Mouse (Mus musculus) hindbrain, embryonic 11.5 days (tissue): ENCODE results near the gene Tmem86a. TPM values are rescaled to one million over a fixed set of nuclear protein-coding genes. Genes with fewer than 3 reads are reported as not detected.

Experiments
- ATAC-seq: fragments of 200-750 bp; cut with Nextera tagmentation; 2 replicates; pipeline ENCODE4 v1.8.0; 2017; ENCODE audit warnings: mild to moderate bottlenecking, moderate TSS enrichment, moderate library complexity; ENCODE audit not compliant: low FRiP score
- DNase-seq: peaks from one replicate; pipeline ENCODE4 v3.0.0-alpha.2; 2015; ENCODE audit warnings: low spot score
- H3K27ac ChIP-seq: fragments of 300-500 bp; sonication (generic); 2 replicates; pipeline ENCODE4 v1.5.1; 2014; ENCODE audit warnings: mild to moderate bottlenecking, low read depth, low read length
- H3K27me3 ChIP-seq: fragments of 300-500 bp; sonication (generic); 2 replicates; pipeline ENCODE4 v1.6.1; 2014; ENCODE audit warnings: mild to moderate bottlenecking, low read length, moderate library complexity, mixed read lengths; ENCODE audit not compliant: control insufficient read depth, insufficient read depth
- H3K36me3 ChIP-seq: fragments of 300-500 bp; sonication (generic); 2 replicates; pipeline ENCODE4 v1.6.1; 2014; ENCODE audit warnings: mild to moderate bottlenecking, low read length, moderate library complexity, mixed read lengths; ENCODE audit not compliant: control insufficient read depth, insufficient read depth
- H3K4me1 ChIP-seq: fragments of 300-500 bp; sonication (generic); replicated peaks from 2 replicates; pipeline ENCODE4 v1.6.1; 2014; ENCODE audit warnings: low read length, mixed read lengths; ENCODE audit not compliant: control insufficient read depth, insufficient read depth
- H3K4me2 ChIP-seq: fragments of 300-500 bp; sonication (generic); replicated peaks from 2 replicates; pipeline ENCODE4 v1.6.1; 2014; ENCODE audit warnings: mild to moderate bottlenecking, low read depth, low read length
- H3K4me3 ChIP-seq: fragments of 300-500 bp; sonication (generic); 2 replicates; pipeline ENCODE4 v1.5.1; 2014; ENCODE audit warnings: low read depth, low read length
- H3K9ac ChIP-seq: fragments of 300-500 bp; sonication (generic); 2 replicates; pipeline ENCODE4 v1.6.1; 2014; ENCODE audit warnings: low read depth, low read length
- H3K9me3 ChIP-seq: fragments of 300-500 bp; sonication (generic); 2 replicates; pipeline ENCODE4 v1.6.1; 2016; ENCODE audit warnings: low read length; ENCODE audit not compliant: control insufficient read depth
- WGBS: fragments of 180-500 bp; shearing (Covaris S2); extraction: QIAGEN DNeasy Blood & Tissue Kit; methylation state at CpG from one replicate; pipeline ENCODE4 v1.1.7; 2014; 5-methylcytosine and 5-hydroxymethylcytosine counted together
- polyA plus RNA-seq: library from polyadenylated mRNA; unstranded; fragments of >200 nt; fragmentation: Nextera tagmentation; extraction: Ambion mirVana; gene quantifications from 2 replicates; pipeline ENCODE4 v1.2.1, GENCODE M21; 2014

Tmem86a gene
- polyA plus RNA-seq, 1 experiment from 2014 or later = 8.7 TPM

- Histone ChIP-seq H3K9ac (no peak overlapping the region), H3K9me3 (no peaks in the 10 kb centered on the region), H3K27ac (no peak overlapping the region), H3K4me2 (no peak overlapping the region), H3K4me1 (peaks cover 3% of the 10 kb centered on the region; the same call in 1 of the 2 replicates), H3K4me3 (no peak overlapping the region), H3K36me3 (no peaks in the 10 kb centered on the region), H3K27me3 (no peaks in the 10 kb centered on the region)
- DNase-seq (no peak), ATAC-seq (no peak)
- 85% methylated on average over 9 of the region's 9 CpGs for WGBS
Observed at GRCm38 (mm10) chr7:47055744-47056143, 5.3 kb downstream of the Tmem86a start.

- Histone ChIP-seq H3K4me1 (peaks cover under 1% of the 10 kb centered on the region; the same call in 1 of the 2 replicates), H3K9ac (no peak overlapping the region), H3K4me3 (no peak overlapping the region), H3K9me3 (no peaks in the 10 kb centered on the region), H3K27ac (no peak overlapping the region), H3K36me3 (no peaks in the 10 kb centered on the region), H3K4me2 (no peak overlapping the region), H3K27me3 (no peaks in the 10 kb centered on the region)
- ATAC-seq = no peak
- WGBS = 83% methylated on average over 4 of the region's 4 CpGs
- no peak for DNase-seq
Observed at GRCm38 (mm10) chr7:47056273-47056672, 5.9 kb downstream of the Tmem86a start.

- 88% methylated on average over 7 of the region's 7 CpGs for WGBS
- Histone ChIP-seq H3K9ac (no peak overlapping the region), H3K27ac (no peak overlapping the region), H3K36me3 (no peaks in the 10 kb centered on the region), H3K9me3 (no peaks in the 10 kb centered on the region), H3K4me1 (no peaks in the 10 kb centered on the region), H3K4me2 (no peak overlapping the region), H3K27me3 (no peaks in the 10 kb centered on the region), H3K4me3 (no peak overlapping the region)
- no peak for ATAC-seq
- no peak for DNase-seq
Observed at GRCm38 (mm10) chr7:47059339-47059738, 8.9 kb downstream of the Tmem86a start.

GRCm38 (mm10) chr7:47061560-47061959 is 11.2 kb downstream of the Tmem86a start:
- 85% methylated on average over 5 of the region's 5 CpGs for WGBS
- no peak for DNase-seq

GRCm38 (mm10) chr7:47066942-47067341 is 16.5 kb downstream of the Tmem86a start:
- H3K27me3 ChIP-seq = no peaks in the 10 kb centered on the region
- H3K9me3 ChIP-seq = no peaks in the 10 kb centered on the region
- H3K4me3 ChIP-seq = no peak overlapping the region
- no peak for DNase-seq
- H3K27ac ChIP-seq = no peak overlapping the region
- ATAC-seq = no peak
- 86% methylated on average over 3 of the region's 3 CpGs for WGBS
- no peaks in the 10 kb centered on the region for H3K36me3 ChIP-seq
- H3K4me1 ChIP-seq = no peaks in the 10 kb centered on the region
- H3K9ac ChIP-seq = no peak overlapping the region
- no peak overlapping the region for H3K4me2 ChIP-seq

More at GRCm38 (mm10) chr7:47061560-47061959, 11.2 kb downstream of the Tmem86a start:
- no peaks in the 10 kb centered on the region for H3K36me3 ChIP-seq
- no peaks in the 10 kb centered on the region for H3K4me1 ChIP-seq
- ATAC-seq = no peak
- H3K4me3 ChIP-seq = no peak overlapping the region
- H3K9me3 ChIP-seq = no peaks in the 10 kb centered on the region
- no peak overlapping the region for H3K9ac ChIP-seq
- no peak overlapping the region for H3K4me2 ChIP-seq
- no peaks in the 10 kb centered on the region for H3K27me3 ChIP-seq
- H3K27ac ChIP-seq = no peak overlapping the region

- Histone ChIP-seq H3K27ac (no peak overlapping the region), H3K4me2 (no peak overlapping the region), H3K4me1 (no peaks in the 10 kb centered on the region), H3K36me3 (no peaks in the 10 kb centered on the region), H3K9me3 (no peaks in the 10 kb centered on the region), H3K27me3 (no peaks in the 10 kb centered on the region), H3K4me3 (no peak overlapping the region), H3K9ac (no peak overlapping the region)
- 57% methylated on average over 5 of the region's 5 CpGs for WGBS
- DNase-seq = no peak
- no peak for ATAC-seq
Observed at GRCm38 (mm10) chr7:47067879-47068278, 17.5 kb downstream of the Tmem86a start.

GRCm38 (mm10) chr7:47072551-47072950 is 22.1 kb downstream of the Tmem86a start:
- 0 out of 2 replicates have a peak, but pooled peaks have one; percentile 25 for ATAC-seq
- Histone ChIP-seq H3K36me3 (no peaks in the 10 kb centered on the region), H3K27ac (no peak overlapping the region), H3K4me1 (no peaks in the 10 kb centered on the region), H3K9ac (no peak overlapping the region), H3K4me3 (no peak overlapping the region), H3K4me2 (no peak overlapping the region), H3K27me3 (no peaks in the 10 kb centered on the region), H3K9me3 (no peaks in the 10 kb centered on the region)
- WGBS = 73% methylated on average over 5 of the region's 5 CpGs
- no peak for DNase-seq

- H3K27ac ChIP-seq = no peak overlapping the region
- H3K4me3 ChIP-seq = no peak overlapping the region
- H3K9ac ChIP-seq = no peak overlapping the region
- no peaks in the 10 kb centered on the region for H3K27me3 ChIP-seq
- WGBS = 62% methylated on average over 18 of the region's 18 CpGs
- no peak for DNase-seq
- ATAC-seq = no peak
- no peak overlapping the region for H3K4me2 ChIP-seq
- no peaks in the 10 kb centered on the region for H3K4me1 ChIP-seq
- no peaks in the 10 kb centered on the region for H3K36me3 ChIP-seq
- H3K9me3 ChIP-seq = no peaks in the 10 kb centered on the region
Observed at GRCm38 (mm10) chr7:47073536-47074521, 23.4 kb downstream of the Tmem86a start.

GRCm38 (mm10) chr7:47076193-47076592 is 25.8 kb downstream of the Tmem86a start:
- Histone ChIP-seq H3K4me2 (no peak overlapping the region), H3K4me1 (no peaks in the 10 kb centered on the region), H3K27me3 (no peaks in the 10 kb centered on the region), H3K36me3 (no peaks in the 10 kb centered on the region), H3K4me3 (no peak overlapping the region), H3K27ac (no peak overlapping the region), H3K9ac (no peak overlapping the region), H3K9me3 (no peaks in the 10 kb centered on the region)
- DNase-seq (no peak), ATAC-seq (no peak)
- WGBS = 86% methylated on average over 6 of the region's 6 CpGs
